Mouse (Mus musculus) intestine, embryonic 16.5 days (tissue): Measurements from ENCODE around the gene Fgf11. TPM values are rescaled to one million over a fixed set of nuclear protein-coding genes. Genes with fewer than 3 reads are reported as not detected.
A peak's percentile ranks its signal among the peaks of the same experiment; 100 is the strongest.

Experiments used
- ATAC-seq: fragments of 200-750 bp; cut with Nextera tagmentation; 2 replicates; pipeline ENCODE4 v1.8.0; 2017; ENCODE audit warnings: moderate TSS enrichment, moderate library complexity
- H3K27ac ChIP-seq: fragments of 300-500 bp; sonication (generic); 2 replicates; pipeline ENCODE4 v1.5.1; 2014; ENCODE audit warnings: mild to moderate bottlenecking, low read length
- H3K27me3 ChIP-seq: fragments of 300-500 bp; sonication (generic); replicated peaks from 2 replicates; pipeline ENCODE4 v1.6.1; 2014; ENCODE audit warnings: low read length, control low read depth, mixed read lengths; ENCODE audit not compliant: control insufficient read depth, insufficient read depth
- H3K36me3 ChIP-seq: fragments of 300-500 bp; sonication (generic); 2 replicates; pipeline ENCODE4 v1.6.1; 2014; ENCODE audit warnings: low read length, control low read depth; ENCODE audit not compliant: control insufficient read depth, insufficient read depth
- H3K4me1 ChIP-seq: fragments of 300-500 bp; sonication (generic); 2 replicates; pipeline ENCODE4 v1.6.1; 2014; ENCODE audit warnings: low read length, control low read depth, mixed read lengths; ENCODE audit not compliant: control insufficient read depth, insufficient read depth
- H3K4me2 ChIP-seq: fragments of 300-500 bp; sonication (generic); 2 replicates; pipeline ENCODE4 v1.6.1; 2014; ENCODE audit warnings: low read depth, low read length, control low read depth
- H3K4me3 ChIP-seq: fragments of 300-500 bp; sonication (generic); 2 replicates; pipeline ENCODE4 v1.5.1; 2014; ENCODE audit warnings: mild to moderate bottlenecking, low read length
- H3K9ac ChIP-seq: fragments of 300-500 bp; sonication (generic); 2 replicates; pipeline ENCODE4 v1.6.1; 2014; ENCODE audit warnings: low read depth, low read length
- H3K9me3 ChIP-seq: fragments of 300-500 bp; sonication (generic); 2 replicates; pipeline ENCODE4 v1.6.1; 2016; ENCODE audit warnings: low read length, control low read depth; ENCODE audit not compliant: control insufficient read depth
- WGBS: fragments of 180-500 bp; shearing (Covaris S2); extraction: QIAGEN DNeasy Blood & Tissue Kit; methylation state at CpG from one replicate; pipeline ENCODE4 v1.1.7; 2014; 5-methylcytosine and 5-hydroxymethylcytosine counted together
- polyA plus RNA-seq: library from polyadenylated mRNA; unstranded; fragments of >200 nt; fragmentation: Nextera tagmentation; extraction: Ambion mirVana; gene quantifications from 2 replicates; pipeline ENCODE4 v1.2.1, GENCODE M21; 2015

The Fgf11 gene
- polyA plus RNA-seq, 1 experiment from 2014 or later, result 1.3 TPM

GRCm38 (mm10) chr11:69823456-69823855 is 21.8 kb upstream of the Fgf11 start:
- H3K27me3 ChIP-seq, result no peaks in the 10 kb centered on the region
- no peak overlapping the region for H3K27ac ChIP-seq
- H3K4me2 ChIP-seq, result no peak overlapping the region
- no peaks in the 10 kb centered on the region for H3K9me3 ChIP-seq
- ATAC-seq, result no peak
- no peak overlapping the region for H3K9ac ChIP-seq
- H3K4me3 ChIP-seq, result no peak overlapping the region
- WGBS, result 81% methylated on average over 2 of the region's 2 CpGs
- peaks cover 11% of the 10 kb centered on the region; the same call in 1 of the 2 replicates for H3K36me3 ChIP-seq
- no peaks in the 10 kb centered on the region for H3K4me1 ChIP-seq

- no peaks in the 10 kb centered on the region for H3K27me3 ChIP-seq
- no peak within 1 kb of the TSS for H3K4me3 ChIP-seq
- WGBS, result 88% methylated on average over 3 of the region's 3 CpGs
- peaks cover 10% of the 10 kb centered on the region; the same call in 1 of the 2 replicates for H3K36me3 ChIP-seq
- no peak within 1 kb of the TSS for H3K9ac ChIP-seq
- H3K4me2 ChIP-seq, result no peak within 1 kb of the TSS
- no peak within 1 kb of the TSS for H3K27ac ChIP-seq
- H3K9me3 ChIP-seq, result peaks cover 9% of the 10 kb centered on the region
- no peak for ATAC-seq
- H3K4me1 ChIP-seq, result no peaks in the 10 kb centered on the region
Observed at GRCm38 (mm10) chr11:69822080-69822479, 20.4 kb upstream of the Fgf11 start, which contains the start of gene Spem1. Gene Spem1, minus strand, starts transcription at chr11:69822180.

GRCm38 (mm10) chr11:69818871-69819270 is 17.2 kb upstream of the Fgf11 start:
- no peak for ATAC-seq
- peaks cover 9% of the 10 kb centered on the region for H3K9me3 ChIP-seq
- no peaks in the 10 kb centered on the region for H3K36me3 ChIP-seq
- no peak overlapping the region for H3K9ac ChIP-seq
- no peaks in the 10 kb centered on the region for H3K4me1 ChIP-seq
- H3K27ac ChIP-seq, result no peak overlapping the region
- WGBS, result 91% methylated on average over 8 of the region's 8 CpGs
- no peak overlapping the region for H3K4me2 ChIP-seq
- H3K4me3 ChIP-seq, result no peak overlapping the region
- no peaks in the 10 kb centered on the region for H3K27me3 ChIP-seq

DNA sequence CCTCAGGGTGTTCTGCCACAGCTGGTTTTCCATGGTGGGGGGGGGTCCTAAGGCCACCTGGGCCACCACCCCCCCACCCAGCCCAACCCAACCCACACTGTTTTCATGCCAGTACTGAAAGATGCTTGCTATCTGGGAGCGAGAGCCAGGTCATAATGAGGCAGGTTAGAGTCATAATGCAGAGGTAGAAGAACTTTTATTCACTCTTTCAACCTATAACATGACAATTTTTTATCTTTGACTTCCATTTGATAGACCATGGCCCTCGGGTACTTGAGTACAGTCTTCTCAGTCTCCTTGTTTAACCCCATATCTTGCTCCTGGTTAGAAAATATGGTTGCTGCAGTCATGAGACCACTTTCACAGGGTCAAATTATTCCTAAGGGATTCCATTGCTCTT is 16.7 kb upstream of the Fgf11 start, which contains the start of gene Spem2:
Spem2 (minus strand) TSS at position 101 of the 400 bp plus-strand sequence.
- no peaks in the 10 kb centered on the region for H3K4me1 ChIP-seq
- no peaks in the 10 kb centered on the region for H3K36me3 ChIP-seq
- 77% methylated on average over 2 of the region's 2 CpGs for WGBS

GRCm38 (mm10) chr11:69816520-69816919 is 14.9 kb upstream of the Fgf11 start:
- H3K36me3 ChIP-seq, result no peaks in the 10 kb centered on the region
- ATAC-seq, result peak; percentile 65
- 87% methylated on average over 12 of the region's 12 CpGs for WGBS
- no peak overlapping the region for H3K9ac ChIP-seq
- H3K4me1 ChIP-seq, result no peaks in the 10 kb centered on the region
- no peak overlapping the region for H3K4me2 ChIP-seq
- H3K27ac ChIP-seq, result no peak overlapping the region
- peaks cover 9% of the 10 kb centered on the region for H3K9me3 ChIP-seq
- H3K27me3 ChIP-seq, result no peaks in the 10 kb centered on the region
- H3K4me3 ChIP-seq, result no peak overlapping the region

More for the DNA sequence above, 16.7 kb upstream of the Fgf11 start, which contains the start of gene Spem2:
- Histone ChIP-seq H3K27ac (no peak within 1 kb of the TSS), H3K4me3 (no peak within 1 kb of the TSS), H3K4me2 (no peak within 1 kb of the TSS), H3K9me3 (peaks cover 9% of the 10 kb centered on the region), H3K9ac (no peak within 1 kb of the TSS), H3K27me3 (no peaks in the 10 kb centered on the region)
- ATAC-seq, result no peak

DNA sequence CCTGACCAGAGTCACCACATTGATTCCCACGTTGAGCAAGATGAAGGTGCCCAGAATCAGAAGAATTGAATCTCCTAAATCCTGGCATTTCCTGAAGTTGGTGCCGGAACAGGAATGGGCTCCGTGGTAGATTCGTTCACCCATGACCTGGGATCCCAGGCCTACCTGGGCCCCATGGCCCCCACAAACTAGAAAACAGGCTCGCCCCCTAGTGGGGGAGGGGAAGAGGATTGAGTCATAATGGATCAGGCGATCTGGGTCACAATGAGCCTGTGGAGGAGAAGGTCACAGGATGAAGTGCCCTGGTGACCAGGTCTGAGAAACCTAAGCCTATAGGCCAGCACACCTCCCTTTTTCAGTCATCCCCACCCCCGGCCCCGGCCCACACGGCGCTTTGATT is 13.5 kb upstream of the Fgf11 start, which contains the start of gene Gm39566:
Gm39566 (minus strand) TSS at position 144 of the 400 bp plus-strand sequence.
- Histone ChIP-seq H3K4me3 (no peak within 1 kb of the TSS), H3K9me3 (peaks cover 9% of the 10 kb centered on the region), H3K9ac (no peak within 1 kb of the TSS), H3K36me3 (no peaks in the 10 kb centered on the region), H3K27me3 (no peaks in the 10 kb centered on the region), H3K4me2 (no peak within 1 kb of the TSS), H3K27ac (no peak within 1 kb of the TSS), H3K4me1 (no peaks in the 10 kb centered on the region)
- ATAC-seq, result no peak
- 56% methylated on average over 10 of the region's 10 CpGs for WGBS

DNA sequence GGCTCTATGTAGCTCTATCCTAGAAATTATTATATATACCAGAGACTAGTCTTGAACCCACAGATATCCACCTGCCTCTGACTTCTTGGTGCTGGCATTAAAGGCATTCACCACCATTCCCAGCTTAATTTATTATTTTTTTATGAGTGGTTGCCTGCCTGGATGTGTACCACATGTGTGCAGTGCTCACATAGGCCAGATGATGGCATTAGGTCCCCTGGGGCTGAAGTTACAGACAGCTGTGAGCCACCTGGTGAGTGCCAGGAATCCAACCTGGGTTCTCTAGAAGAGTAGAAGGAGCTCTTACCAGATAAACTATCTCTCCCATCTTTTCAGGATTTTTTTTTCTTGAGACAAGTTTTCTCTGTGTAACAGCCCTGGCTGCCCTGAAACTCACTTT is 8.6 kb upstream of the Fgf11 start:
- no peaks in the 10 kb centered on the region for H3K4me1 ChIP-seq
- ATAC-seq, result no peak
- H3K36me3 ChIP-seq, result no peaks in the 10 kb centered on the region
- no peaks in the 10 kb centered on the region for H3K27me3 ChIP-seq
- H3K9me3 ChIP-seq, result no peaks in the 10 kb centered on the region
- no peak overlapping the region for H3K4me3 ChIP-seq
- no peak overlapping the region for H3K4me2 ChIP-seq
- H3K27ac ChIP-seq, result no peak overlapping the region
- no peak overlapping the region for H3K9ac ChIP-seq

DNA sequence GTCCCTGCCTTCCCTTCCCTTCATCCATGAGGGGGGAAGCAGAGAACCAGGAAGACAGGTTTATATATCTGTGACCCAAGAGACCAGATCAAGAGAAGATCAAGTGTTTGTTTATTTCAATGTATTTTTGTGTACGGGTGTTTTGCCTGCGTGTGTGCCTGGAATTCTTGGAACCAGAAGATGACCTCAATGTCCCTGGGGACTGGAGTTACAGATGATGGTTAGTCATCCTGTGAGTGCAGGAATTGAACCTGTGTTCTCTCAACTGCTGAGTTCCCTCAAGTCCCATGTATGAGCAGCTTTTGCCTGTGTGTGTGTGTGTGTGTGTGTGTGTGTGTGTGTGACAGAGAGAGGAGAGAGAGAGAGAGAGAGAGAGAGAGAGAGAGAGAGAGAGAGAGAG is 6.0 kb upstream of the Fgf11 start:
- WGBS, result 57% methylated on average over 2 of the region's 2 CpGs
- Histone ChIP-seq H3K27ac (no peak overlapping the region), H3K27me3 (no peaks in the 10 kb centered on the region), H3K4me3 (no peak overlapping the region), H3K36me3 (no peaks in the 10 kb centered on the region), H3K4me1 (peaks cover 17% of the 10 kb centered on the region), H3K9ac (no peak overlapping the region), H3K9me3 (no peaks in the 10 kb centered on the region), H3K4me2 (no peak overlapping the region)
- no peak for ATAC-seq

GRCm38 (mm10) chr11:69806378-69806777 is 4.7 kb upstream of the Fgf11 start:
- H3K4me2 ChIP-seq, result no peak overlapping the region
- H3K9me3 ChIP-seq, result no peaks in the 10 kb centered on the region
- H3K27me3 ChIP-seq, result 0 out of 2 replicates have a peak, but pooled peaks cover 5% of the 10 kb centered on the region
- H3K36me3 ChIP-seq, result no peaks in the 10 kb centered on the region
- H3K4me3 ChIP-seq, result no peak overlapping the region
- H3K27ac ChIP-seq, result no peak overlapping the region
- 79% methylated on average over 4 of the region's 4 CpGs for WGBS
- peaks cover 30% of the 10 kb centered on the region for H3K4me1 ChIP-seq
- no peak overlapping the region for H3K9ac ChIP-seq
- no peak for ATAC-seq
